Mouse (Mus musculus) liver, adult 2 months (tissue): ENCODE data around the gene Fmnl3.

ENCODE experiments used
- CTCF ChIP-seq: fragments of 200-500 bp; IDR thresholded peaks from 2 replicates; pipeline ENCODE4 v1.5.1; 2011; ENCODE audit warnings: low read depth, low read length, control low read depth
- POLR2A ChIP-seq: fragments of 200-500 bp; IDR thresholded peaks from 2 replicates; pipeline ENCODE4 v1.6.1; 2011; ENCODE audit warnings: low read length, control low read depth; ENCODE audit not compliant: insufficient read depth; ENCODE audit errors: extremely low read depth

- TF ChIP-seq CTCF (no peak), POLR2A (no peak)
Observed at GRCm38 (mm10) chr15:99328011-99328410, 42.3 kb downstream of the Fmnl3 start.
